Mouse (Mus musculus) limb, embryonic 12.5 days (tissue): Measurements from ENCODE around the gene Grb2. TPM values are rescaled to one million over a fixed set of nuclear protein-coding genes. Genes with fewer than 3 reads are reported as not detected.

Source experiments
- ATAC-seq: fragments of 200-750 bp; cut with Nextera tagmentation; 2 replicates; pipeline ENCODE4 v1.8.0; 2017; ENCODE audit warnings: low read depth, moderate TSS enrichment; ENCODE audit not compliant: insufficient number of reproducible peaks, insufficient read depth, low FRiP score, low TSS enrichment
- H3K27ac ChIP-seq: fragments of 300-500 bp; sonication (generic); 2 replicates; pipeline ENCODE4 v1.5.1; 2016; ENCODE audit warnings: mild to moderate bottlenecking, moderate library complexity
- H3K27me3 ChIP-seq: fragments of 300-500 bp; sonication (generic); 2 replicates; pipeline ENCODE4 v1.6.1; 2016; ENCODE audit warnings: mild to moderate bottlenecking, moderate library complexity
- H3K36me3 ChIP-seq: fragments of 300-500 bp; sonication (generic); 2 replicates; pipeline ENCODE4 v1.6.1; 2016; ENCODE audit warnings: mild to moderate bottlenecking, moderate library complexity
- H3K4me1 ChIP-seq: fragments of 300-500 bp; sonication (generic); replicated peaks from 2 replicates; pipeline ENCODE4 v1.6.1; 2016
- H3K4me2 ChIP-seq: fragments of 300-500 bp; sonication (generic); 2 replicates; pipeline ENCODE4 v1.6.1; 2016; ENCODE audit warnings: mild to moderate bottlenecking, moderate library complexity
- H3K4me3 ChIP-seq: fragments of 300-500 bp; sonication (generic); replicated peaks from 2 replicates; pipeline ENCODE4 v1.5.1; 2016; ENCODE audit warnings: mild to moderate bottlenecking
- H3K9ac ChIP-seq: fragments of 300-500 bp; sonication (generic); replicated peaks from 2 replicates; pipeline ENCODE4 v1.6.1; 2016; ENCODE audit warnings: mild to moderate bottlenecking, moderate library complexity
- H3K9me3 ChIP-seq: fragments of 300-500 bp; sonication (generic); 2 replicates; pipeline ENCODE4 v1.6.1; 2016; ENCODE audit warnings: mild to moderate bottlenecking, moderate library complexity
- WGBS: fragments of 180-500 bp; shearing (Covaris S2); methylation state at CpG from one replicate; pipeline ENCODE4 v1.1.7; 2016; 5-methylcytosine and 5-hydroxymethylcytosine counted together
- polyA plus RNA-seq: library from polyadenylated mRNA; unstranded; fragments of >200 nt; fragmentation: Nextera tagmentation; extraction: Ambion mirVana; gene quantifications from 2 replicates; pipeline ENCODE4 v1.2.1, GENCODE M21; 2016

The Grb2 gene
- polyA plus RNA-seq, 1 experiment from 2014 or later, result 114 TPM

DNA sequence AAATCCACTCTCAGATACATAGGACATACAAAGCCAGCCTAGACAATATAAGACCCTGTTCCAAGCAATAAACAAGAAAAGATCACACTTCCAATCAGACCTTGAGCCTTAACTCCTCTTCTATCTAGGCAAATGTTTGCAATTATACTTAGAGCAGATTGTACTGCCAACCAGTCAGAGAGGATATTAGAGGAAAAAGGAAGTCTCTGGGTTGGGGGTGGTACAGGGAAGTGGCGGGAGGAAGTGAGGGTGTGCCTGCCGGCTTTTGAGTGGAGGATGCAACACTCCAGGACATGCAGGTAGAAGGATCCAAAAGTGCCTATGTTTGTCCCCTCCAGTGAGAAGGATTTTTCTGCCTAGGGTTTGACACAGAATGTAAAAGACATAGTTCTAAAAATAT lies 3.9 kb upstream of the Grb2 start:
- no peaks in the 10 kb centered on the region; the same call in 1 of the 2 replicates for H3K27me3 ChIP-seq
- no peak overlapping the region for H3K27ac ChIP-seq
- H3K4me2 ChIP-seq, result no peak overlapping the region
- no peaks in the 10 kb centered on the region for H3K9me3 ChIP-seq
- 65% methylated on average over 2 of the region's 2 CpGs for WGBS
- no peak overlapping the region for H3K4me3 ChIP-seq
- ATAC-seq, result no peak
- H3K36me3 ChIP-seq, result no peaks in the 10 kb centered on the region
- peaks cover 9% of the 10 kb centered on the region; the same call in 1 of the 2 replicates for H3K4me1 ChIP-seq
- no peak overlapping the region for H3K9ac ChIP-seq

- Histone ChIP-seq H3K27ac (no peak overlapping the region), H3K36me3 (no peaks in the 10 kb centered on the region), H3K4me1 (peaks cover 20% of the 10 kb centered on the region), H3K9ac (no peak overlapping the region), H3K27me3 (no peaks in the 10 kb centered on the region; the same call in 1 of the 2 replicates), H3K9me3 (no peaks in the 10 kb centered on the region), H3K4me3 (no peak overlapping the region), H3K4me2 (no peak overlapping the region)
- no peak for ATAC-seq
- 81% methylated on average over 9 of the region's 9 CpGs for WGBS
These were observed 2.7 kb upstream of the Grb2 start for GRCm38 (mm10) chr11:115711133-115711532.

- 0 out of 2 replicates have a peak overlapping the region, but pooled peaks have one; percentile 18 for H3K9ac ChIP-seq
- peak overlapping the region; percentile 88 for H3K4me2 ChIP-seq
- H3K4me3 ChIP-seq, result 0 out of 2 replicates have a peak overlapping the region, but pooled peaks have one; percentile 1
- H3K27me3 ChIP-seq, result no peaks in the 10 kb centered on the region; the same call in 1 of the 2 replicates
- H3K4me1 ChIP-seq, result peaks cover 27% of the 10 kb centered on the region
- H3K27ac ChIP-seq, result no peak overlapping the region
- no peak for ATAC-seq
- WGBS, result 56% methylated on average over 6 of the region's 6 CpGs
- no peaks in the 10 kb centered on the region for H3K36me3 ChIP-seq
- no peaks in the 10 kb centered on the region for H3K9me3 ChIP-seq
These were observed 1.6 kb upstream of the Grb2 start for GRCm38 (mm10) chr11:115709829-115710559.

- peak overlapping the region; percentile 97 for H3K9ac ChIP-seq
- peak overlapping the region; percentile 99 for H3K4me3 ChIP-seq
- H3K9me3 ChIP-seq, result no peaks in the 10 kb centered on the region
- H3K27ac ChIP-seq, result peak overlapping the region; percentile 86
- H3K36me3 ChIP-seq, result no peaks in the 10 kb centered on the region
- H3K4me1 ChIP-seq, result peaks cover 28% of the 10 kb centered on the region
- peak overlapping the region; percentile 88 for H3K4me2 ChIP-seq
- under 1% methylated on average over 23 of the region's 23 CpGs for WGBS
- ATAC-seq, result peak; percentile 67
- no peaks in the 10 kb centered on the region; the same call in 1 of the 2 replicates for H3K27me3 ChIP-seq
These were observed 795 bp upstream of the Grb2 start for GRCm38 (mm10) chr11:115708956-115709828.

DNA sequence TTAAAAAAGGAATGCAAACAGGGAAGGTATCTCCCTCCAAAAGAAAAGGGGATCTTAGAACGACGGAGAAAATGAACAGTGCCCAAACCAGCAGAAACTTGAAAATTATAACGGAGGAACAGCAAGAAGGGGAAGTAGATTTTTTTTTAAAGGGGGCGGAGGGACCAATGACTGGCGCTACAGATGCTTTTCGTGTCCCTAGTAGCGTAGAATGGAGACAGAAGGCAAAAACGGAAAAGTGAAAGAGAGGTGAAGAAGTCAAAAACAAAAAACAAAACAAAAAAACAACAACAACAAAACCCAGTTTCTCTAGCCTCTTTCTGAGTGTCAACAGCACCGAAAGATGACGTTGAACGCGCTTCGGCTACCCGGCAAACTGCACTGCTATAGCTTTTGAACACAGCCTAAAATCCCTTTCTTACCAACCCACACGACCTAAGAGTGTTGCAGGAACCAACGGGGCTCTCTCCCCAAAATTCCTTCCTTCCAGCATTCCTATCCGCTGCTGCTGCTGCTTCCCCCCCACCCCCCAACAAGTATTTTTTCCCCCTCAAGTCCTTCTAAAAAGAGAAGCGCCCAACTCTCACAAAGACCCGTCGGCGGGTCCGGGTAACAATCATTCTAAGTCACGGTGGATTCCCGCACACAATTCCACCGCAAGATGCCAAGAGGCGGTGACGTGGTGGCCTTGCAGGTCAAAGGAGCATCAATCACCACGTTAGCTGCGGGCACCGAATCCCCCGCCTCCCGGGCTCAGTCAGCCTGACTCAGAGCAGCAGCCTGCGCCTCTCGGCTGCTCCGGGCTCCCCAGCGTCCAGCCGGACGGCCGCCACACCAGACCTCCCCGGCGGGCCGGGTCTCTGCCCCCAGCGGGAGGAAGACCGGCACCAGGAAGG lies 836 bp downstream of the Grb2 start:
- Histone ChIP-seq H3K4me2 (peak overlapping the region; percentile 88), H3K9me3 (no peaks in the 10 kb centered on the region), H3K27ac (peak overlapping the region; percentile 92), H3K27me3 (no peaks in the 10 kb centered on the region; the same call in 1 of the 2 replicates), H3K9ac (peak overlapping the region; percentile 97), H3K4me3 (peak overlapping the region; percentile 99), H3K36me3 (no peaks in the 10 kb centered on the region), H3K4me1 (peaks cover 28% of the 10 kb centered on the region)
- under 1% methylated on average over 43 of the region's 44 CpGs for WGBS
- peak; percentile 33; the same call in 1 of the 2 replicates for ATAC-seq

DNA sequence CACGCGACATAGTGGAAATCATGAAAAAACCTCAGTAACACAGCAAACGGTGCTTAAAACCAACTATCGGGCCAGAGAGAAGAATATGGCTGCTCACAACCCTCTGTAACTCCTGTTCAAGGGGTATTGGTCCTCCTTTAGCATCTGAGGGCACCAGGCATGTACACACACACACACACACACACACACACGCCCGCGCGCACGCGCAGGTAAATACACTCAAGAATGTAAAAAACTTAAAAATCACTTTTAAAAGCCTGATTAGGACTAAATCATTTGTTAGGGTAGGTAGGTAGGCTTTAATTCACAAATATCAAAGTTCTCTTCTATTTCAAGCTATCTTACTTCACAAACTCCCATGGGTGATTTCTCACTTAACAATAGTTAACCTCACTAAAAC lies 1.8 kb downstream of the Grb2 start:
- no peak for ATAC-seq
- no peak overlapping the region for H3K27ac ChIP-seq
- H3K4me2 ChIP-seq, result peak overlapping the region; percentile 88
- peak overlapping the region; percentile 97 for H3K9ac ChIP-seq
- no peaks in the 10 kb centered on the region for H3K9me3 ChIP-seq
- H3K4me1 ChIP-seq, result peaks cover 28% of the 10 kb centered on the region
- H3K36me3 ChIP-seq, result no peaks in the 10 kb centered on the region
- no peaks in the 10 kb centered on the region; the same call in 1 of the 2 replicates for H3K27me3 ChIP-seq
- 88% methylated on average over 10 of the region's 10 CpGs for WGBS
- H3K4me3 ChIP-seq, result no peak overlapping the region

DNA sequence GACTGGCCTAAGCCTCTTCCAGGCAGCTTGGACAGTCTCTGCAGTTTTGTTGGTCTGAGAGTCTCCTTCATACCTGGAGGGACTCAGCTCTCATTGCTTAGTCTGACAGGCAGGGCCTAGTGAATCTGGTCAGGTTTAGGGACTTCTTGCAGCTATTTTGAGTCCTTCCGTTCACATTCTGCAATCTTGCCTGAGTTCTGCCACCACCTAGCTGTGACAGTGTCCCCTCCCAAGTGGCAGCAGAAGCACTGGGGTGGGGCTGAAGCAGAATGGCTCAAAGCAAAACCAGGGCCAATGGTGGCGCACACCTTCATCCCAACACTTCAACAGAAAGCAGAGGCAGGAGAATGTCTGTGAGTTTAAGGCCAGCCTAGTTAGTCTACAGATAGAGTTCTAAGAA lies 2.8 kb downstream of the Grb2 start:
- Histone ChIP-seq H3K36me3 (no peaks in the 10 kb centered on the region), H3K4me3 (no peak overlapping the region), H3K9ac (no peak overlapping the region), H3K4me1 (peaks cover 28% of the 10 kb centered on the region), H3K27ac (no peak overlapping the region), H3K4me2 (no peak overlapping the region), H3K27me3 (no peaks in the 10 kb centered on the region; the same call in 1 of the 2 replicates), H3K9me3 (no peaks in the 10 kb centered on the region)
- 88% methylated on average over 2 of the region's 2 CpGs for WGBS
- no peak for ATAC-seq

GRCm38 (mm10) chr11:115704648-115705047 lies 3.7 kb downstream of the Grb2 start:
- no peak overlapping the region for H3K27ac ChIP-seq
- H3K9ac ChIP-seq, result no peak overlapping the region
- H3K27me3 ChIP-seq, result no peaks in the 10 kb centered on the region; the same call in 1 of the 2 replicates
- no peak for ATAC-seq
- no peak overlapping the region for H3K4me2 ChIP-seq
- no peak overlapping the region for H3K4me3 ChIP-seq
- 91% methylated on average over 10 of the region's 10 CpGs for WGBS
- H3K4me1 ChIP-seq, result peaks cover 32% of the 10 kb centered on the region
- no peaks in the 10 kb centered on the region for H3K36me3 ChIP-seq
- H3K9me3 ChIP-seq, result no peaks in the 10 kb centered on the region

DNA sequence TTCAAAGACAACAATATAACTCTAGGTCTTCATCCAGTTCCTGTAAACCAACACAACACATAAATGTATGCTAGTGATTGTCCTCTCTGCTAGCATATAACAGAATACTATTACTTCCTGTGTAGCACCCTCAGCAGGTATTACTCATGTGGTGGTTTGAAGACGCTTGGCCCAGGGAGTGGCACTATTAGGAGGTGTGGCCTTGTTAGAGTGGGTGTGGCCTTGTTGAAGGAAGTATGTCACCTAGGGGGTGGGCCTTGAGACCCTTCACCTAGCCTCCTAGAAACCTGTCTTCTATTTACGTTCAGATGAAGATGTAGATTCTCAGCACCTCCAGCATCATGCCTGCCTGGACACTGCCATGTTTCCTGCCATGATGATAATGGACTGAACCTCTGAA lies 4.9 kb downstream of the Grb2 start:
- no peak overlapping the region for H3K9ac ChIP-seq
- H3K4me2 ChIP-seq, result no peak overlapping the region
- no peak for ATAC-seq
- no peaks in the 10 kb centered on the region for H3K36me3 ChIP-seq
- H3K9me3 ChIP-seq, result no peaks in the 10 kb centered on the region
- 84% methylated on average over 2 of the region's 2 CpGs for WGBS
- peaks cover 34% of the 10 kb centered on the region for H3K4me1 ChIP-seq
- no peaks in the 10 kb centered on the region for H3K27me3 ChIP-seq
- no peak overlapping the region for H3K4me3 ChIP-seq
- no peak overlapping the region for H3K27ac ChIP-seq

DNA sequence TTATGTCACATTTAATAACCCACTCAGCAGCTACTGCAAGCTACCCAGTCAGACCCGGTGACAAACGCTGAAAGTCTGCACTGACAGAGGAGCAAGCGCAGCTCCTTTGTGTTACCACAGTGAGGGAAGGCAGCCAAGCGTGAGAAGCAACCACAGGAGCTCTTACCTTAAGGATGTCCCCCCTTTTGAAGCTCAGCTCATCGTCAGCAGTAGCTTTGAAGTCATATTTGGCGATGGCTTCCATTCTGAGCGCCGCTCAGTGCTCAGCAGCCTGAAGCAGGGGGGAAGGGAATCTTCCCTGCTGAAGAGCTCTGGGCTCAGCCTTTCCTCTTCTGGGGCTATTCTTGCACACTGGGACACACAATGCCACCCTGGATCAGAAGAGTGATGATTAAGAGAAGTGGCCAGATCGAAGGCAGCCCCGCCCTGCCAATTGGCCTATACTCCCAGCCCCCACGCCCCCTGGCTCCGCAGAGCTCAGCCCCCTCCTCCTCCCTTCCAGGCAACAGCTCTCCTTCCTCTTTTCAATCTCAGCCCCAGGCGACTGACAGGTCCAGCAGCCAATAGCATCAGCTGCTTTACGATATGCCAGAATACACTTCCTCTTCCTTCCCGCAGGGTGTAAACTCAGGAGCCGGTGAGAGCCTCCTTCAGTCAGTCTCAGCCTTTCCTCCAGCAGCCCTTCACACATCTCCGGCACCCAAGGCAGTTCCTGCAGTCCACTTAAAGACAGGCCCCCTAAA lies 9.2 kb downstream of the Grb2 start:
- Histone ChIP-seq H3K9ac (peak overlapping the region; percentile 66), H3K27ac (0 out of 2 replicates have a peak overlapping the region, but pooled peaks have one; percentile 53), H3K27me3 (no peaks in the 10 kb centered on the region), H3K4me3 (peak overlapping the region; percentile 47), H3K9me3 (no peaks in the 10 kb centered on the region), H3K4me2 (peak overlapping the region; percentile 70), H3K4me1 (peaks cover 18% of the 10 kb centered on the region), H3K36me3 (peaks cover 16% of the 10 kb centered on the region)
- WGBS, result 16% methylated on average over 17 of the region's 17 CpGs
- peak; percentile 73 for ATAC-seq
